Mouse (Mus musculus): ENCODE data around the gene Cd200. TPM values are rescaled to one million over a fixed set of nuclear protein-coding genes. Genes with fewer than 3 reads are reported as not detected.

Cd200 gene
- polyA plus RNA-seq, 1 experiment from 2014 or later = 68.5 TPM

Other genes with a start within 250 kb of the Cd200 start
- 0.10 TPM in 2 replicates for gene Btla, start 184.7 kb downstream of the Cd200 start, polyA plus RNA-seq (2015; fragmentation: Nextera tagmentation; extraction: Ambion mirVana)
- not detected in 2 replicates for gene Gm609, start 83.9 kb upstream of the Cd200 start, polyA plus RNA-seq (2015; fragmentation: Nextera tagmentation; extraction: Ambion mirVana)
- gene Gm17783, start 123.0 kb upstream of the Cd200 start, polyA plus RNA-seq (2015; fragmentation: Nextera tagmentation; extraction: Ambion mirVana) = not detected in 2 replicates
- not detected in 2 replicates for gene Slc9c1, start 126.3 kb upstream of the Cd200 start, polyA plus RNA-seq (2015; fragmentation: Nextera tagmentation; extraction: Ambion mirVana)
- 0.10 and 0.40 TPM in 2 replicates for gene Gcsam, start 201.3 kb upstream of the Cd200 start, polyA plus RNA-seq (2015; fragmentation: Nextera tagmentation; extraction: Ambion mirVana)
- gene BC016579, start 245.0 kb upstream of the Cd200 start, polyA plus RNA-seq (2015; fragmentation: Nextera tagmentation; extraction: Ambion mirVana) = 0.43 and 0.55 TPM in 2 replicates

All from lung, embryonic 15.5 days (tissue).